Mouse (Mus musculus): ENCODE results near the gene Tuba4a. TPM values are rescaled to one million over a fixed set of nuclear protein-coding genes. Genes with fewer than 3 reads are reported as not detected.

Gene Tuba4a
- 4.2 TPM for polyA plus RNA-seq (2014; fragmentation: Illumina TruSeq; extraction: RNeasy Lipid Tissue Mini Kit (QIAGEN cat#74804); ENCODE audit: low replicate concordance)

GRCm38 (mm10) chr1:75219531-75219930, at the start of gene Tuba4a:
Gene Tuba4a, minus strand, starts transcription at chr1:75219865.

GRCm38 (mm10) chr1:75264091-75264880, 44.6 kb upstream of the Tuba4a start, which contains the start of gene Ptprn:
Gene Ptprn, minus strand, starts transcription at chr1:75264502.

DNA sequence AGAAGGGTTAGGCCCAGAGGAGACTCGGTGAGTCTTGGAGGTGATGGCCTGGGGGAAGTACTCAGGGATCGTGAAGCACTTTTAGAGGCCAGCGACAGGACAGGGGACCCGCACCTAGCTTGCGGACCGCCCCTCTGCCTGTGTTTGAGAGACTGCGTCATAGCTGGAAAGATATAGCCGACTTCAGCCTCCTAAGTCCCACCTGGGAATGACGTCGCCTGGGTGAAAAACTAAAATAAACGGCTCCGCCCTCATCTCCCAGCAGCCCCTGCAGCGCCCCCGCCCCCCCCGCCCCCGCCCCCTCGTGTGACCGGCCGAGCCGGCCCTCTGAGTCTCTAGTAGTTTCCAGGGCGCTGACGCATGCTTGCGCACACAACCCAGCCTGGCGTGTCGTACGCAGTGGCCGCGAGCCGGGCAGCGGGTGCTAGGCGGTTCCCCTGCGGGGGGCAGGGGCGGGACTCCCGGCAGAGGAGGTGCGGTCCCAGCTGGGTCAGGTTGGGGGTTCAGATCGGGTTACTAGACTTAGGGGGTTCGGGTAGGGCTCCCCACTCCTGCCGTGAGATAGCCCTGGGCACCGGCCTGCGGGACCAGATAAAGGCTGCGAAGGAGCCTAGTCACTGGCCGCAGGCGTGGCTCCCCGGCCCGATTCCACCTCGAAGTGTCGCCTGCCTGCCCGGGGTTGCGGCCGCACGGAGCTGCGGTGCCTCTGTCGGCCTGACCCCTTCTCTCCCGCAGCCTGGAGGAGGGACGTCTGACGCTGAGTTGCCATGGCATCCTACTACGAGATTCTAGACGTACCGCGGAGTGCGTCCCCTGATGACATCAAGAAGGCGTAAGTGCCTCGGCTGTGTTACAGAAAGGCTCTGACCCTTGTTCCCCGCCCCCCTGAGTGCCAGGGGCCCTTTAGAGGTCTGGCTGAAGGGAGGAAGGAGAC, 16.7 kb upstream of the Tuba4a start, which contains the start of gene Dnajb2:
Gene Dnajb2 (plus strand): TSS at position 290 of the 934 bp plus-strand sequence.

DNA sequence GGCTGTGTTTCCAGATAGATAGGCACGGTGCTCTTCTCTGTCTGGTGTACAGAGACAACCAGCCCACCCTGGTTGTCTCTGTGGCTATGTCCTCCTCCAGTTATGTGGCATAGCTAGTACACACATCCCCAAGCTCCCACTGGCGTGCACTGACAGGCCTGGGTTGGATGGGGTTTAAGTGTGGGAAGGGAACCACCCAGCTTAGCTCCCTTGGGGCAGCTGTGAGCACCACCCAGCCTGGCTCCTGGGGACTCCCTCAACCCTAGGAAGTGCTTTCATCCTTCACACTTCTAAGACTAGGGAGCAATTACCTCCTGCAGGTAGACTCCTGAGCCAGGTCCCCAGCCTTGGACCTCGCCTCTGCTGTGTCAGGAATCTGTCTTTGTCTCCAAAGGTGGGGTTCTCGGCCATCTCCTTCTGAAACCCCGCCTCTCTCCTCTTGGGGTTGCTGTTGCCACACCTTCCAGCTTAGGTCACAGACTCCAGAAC, 12.0 kb upstream of the Tuba4a start, which contains the start of gene A630095N17Rik:
Gene A630095N17Rik (minus strand): TSS at position 439 of the 489 bp plus-strand sequence.

GRCm38 (mm10) chr1:75210136-75211087, 9.3 kb downstream of the Tuba4a start, which contains the start of the genes Glb1l and Stk16:
Gene Glb1l, minus strand, starts transcription at chr1:75210813.
Gene Stk16, plus strand, starts transcription at chr1:75210838.

GRCm38 (mm10) chr1:75191622-75192402, 27.9 kb downstream of the Tuba4a start, which contains the start of the genes Ankzf1 and Atg9a:
Gene Ankzf1, plus strand, starts transcription at chr1:75192151.
Gene Atg9a, minus strand, starts transcription at chr1:75192196.

DNA sequence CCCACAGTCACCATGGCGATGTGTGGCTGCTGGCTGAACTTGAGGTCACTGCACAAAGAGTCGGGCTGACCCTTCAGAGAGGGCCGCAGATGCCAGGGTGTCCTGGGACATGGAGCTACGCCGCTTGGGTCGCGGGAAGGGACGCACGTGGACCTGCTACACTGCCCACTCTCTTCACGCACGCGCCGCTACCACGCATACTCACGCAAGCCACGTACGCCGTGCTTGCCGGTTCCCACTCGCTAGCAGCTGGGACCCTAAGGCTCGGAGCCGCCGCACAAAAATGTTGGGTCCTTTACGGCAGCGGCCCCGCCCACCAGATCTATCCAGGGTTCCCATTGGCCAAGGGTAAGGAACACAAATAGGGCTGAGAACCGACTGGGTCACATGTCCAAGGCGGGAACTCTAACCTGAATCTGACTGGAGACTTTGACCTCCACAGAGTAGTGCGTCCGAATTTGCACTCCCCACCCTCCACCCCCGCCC, 39.5 kb downstream of the Tuba4a start, which contains the start of gene Abcb6:
Gene Abcb6 (minus strand): TSS at position 288 of the 486 bp plus-strand sequence.

GRCm38 (mm10) chr1:75168472-75169464, 50.9 kb downstream of the Tuba4a start, which contains the start of gene Zfand2b:
Gene Zfand2b, plus strand, starts transcription at chr1:75168646.

Other genes with a start within 250 kb of the Tuba4a start
- gene Nhej1, start 94.7 kb downstream of the Tuba4a start, polyA plus RNA-seq (2014; fragmentation: Illumina TruSeq; extraction: RNeasy Lipid Tissue Mini Kit (QIAGEN cat#74804); ENCODE audit: low replicate concordance): not detected
- not detected for gene Slc23a3, start 86.0 kb downstream of the Tuba4a start, polyA plus RNA-seq (2014; fragmentation: Illumina TruSeq; extraction: RNeasy Lipid Tissue Mini Kit (QIAGEN cat#74804); ENCODE audit: low replicate concordance)
- 8.0 TPM for gene Cnppd1, start 77.2 kb downstream of the Tuba4a start, polyA plus RNA-seq (2014; fragmentation: Illumina TruSeq; extraction: RNeasy Lipid Tissue Mini Kit (QIAGEN cat#74804); ENCODE audit: low replicate concordance)
- gene Retreg2, start 77.1 kb downstream of the Tuba4a start, polyA plus RNA-seq (2014; fragmentation: Illumina TruSeq; extraction: RNeasy Lipid Tissue Mini Kit (QIAGEN cat#74804); ENCODE audit: low replicate concordance): 4.2 TPM
- 0.78 TPM for gene Zfand2b, start 51.2 kb downstream of the Tuba4a start, polyA plus RNA-seq (2014; fragmentation: Illumina TruSeq; extraction: RNeasy Lipid Tissue Mini Kit (QIAGEN cat#74804); ENCODE audit: low replicate concordance)
- gene Abcb6, start 39.5 kb downstream of the Tuba4a start, polyA plus RNA-seq (2014; fragmentation: Illumina TruSeq; extraction: RNeasy Lipid Tissue Mini Kit (QIAGEN cat#74804); ENCODE audit: low replicate concordance): 3.8 TPM
- gene Ankzf1, start 27.7 kb downstream of the Tuba4a start, polyA plus RNA-seq (2014; fragmentation: Illumina TruSeq; extraction: RNeasy Lipid Tissue Mini Kit (QIAGEN cat#74804); ENCODE audit: low replicate concordance): 18.0 TPM
- gene Atg9a, start 27.7 kb downstream of the Tuba4a start, polyA plus RNA-seq (2014; fragmentation: Illumina TruSeq; extraction: RNeasy Lipid Tissue Mini Kit (QIAGEN cat#74804); ENCODE audit: low replicate concordance): 12.2 TPM
- gene Glb1l, start 9.1 kb downstream of the Tuba4a start, polyA plus RNA-seq (2014; fragmentation: Illumina TruSeq; extraction: RNeasy Lipid Tissue Mini Kit (QIAGEN cat#74804); ENCODE audit: low replicate concordance): 8.1 TPM
- gene Stk16, start 9.0 kb downstream of the Tuba4a start, polyA plus RNA-seq (2014; fragmentation: Illumina TruSeq; extraction: RNeasy Lipid Tissue Mini Kit (QIAGEN cat#74804); ENCODE audit: low replicate concordance): 17.4 TPM
- gene A630095N17Rik, start 12.2 kb upstream of the Tuba4a start, polyA plus RNA-seq (2014; fragmentation: Illumina TruSeq; extraction: RNeasy Lipid Tissue Mini Kit (QIAGEN cat#74804); ENCODE audit: low replicate concordance): not detected
- gene Dnajb2, start 16.5 kb upstream of the Tuba4a start, polyA plus RNA-seq (2014; fragmentation: Illumina TruSeq; extraction: RNeasy Lipid Tissue Mini Kit (QIAGEN cat#74804); ENCODE audit: low replicate concordance): 4.0 TPM
- not detected for gene Ptprn, start 44.6 kb upstream of the Tuba4a start, polyA plus RNA-seq (2014; fragmentation: Illumina TruSeq; extraction: RNeasy Lipid Tissue Mini Kit (QIAGEN cat#74804); ENCODE audit: low replicate concordance)
- 2.4 TPM for gene Resp18, start 58.5 kb upstream of the Tuba4a start, polyA plus RNA-seq (2014; fragmentation: Illumina TruSeq; extraction: RNeasy Lipid Tissue Mini Kit (QIAGEN cat#74804); ENCODE audit: low replicate concordance)
- 1.3 TPM for gene Dnpep, start 98.1 kb upstream of the Tuba4a start, polyA plus RNA-seq (2014; fragmentation: Illumina TruSeq; extraction: RNeasy Lipid Tissue Mini Kit (QIAGEN cat#74804); ENCODE audit: low replicate concordance)
- 0.97 TPM for gene Des, start 140.5 kb upstream of the Tuba4a start, polyA plus RNA-seq (2014; fragmentation: Illumina TruSeq; extraction: RNeasy Lipid Tissue Mini Kit (QIAGEN cat#74804); ENCODE audit: low replicate concordance)
- 1.9 TPM for gene Speg, start 155.4 kb upstream of the Tuba4a start, polyA plus RNA-seq (2014; fragmentation: Illumina TruSeq; extraction: RNeasy Lipid Tissue Mini Kit (QIAGEN cat#74804); ENCODE audit: low replicate concordance)
- gene Gmppa, start 216.1 kb upstream of the Tuba4a start, polyA plus RNA-seq (2014; fragmentation: Illumina TruSeq; extraction: RNeasy Lipid Tissue Mini Kit (QIAGEN cat#74804); ENCODE audit: low replicate concordance): 5.8 TPM
- not detected for gene Asic4, start 230.6 kb upstream of the Tuba4a start, polyA plus RNA-seq (2014; fragmentation: Illumina TruSeq; extraction: RNeasy Lipid Tissue Mini Kit (QIAGEN cat#74804); ENCODE audit: low replicate concordance)

All from small intestine, adult 10 weeks (tissue).